In the genomic region with DNA sequence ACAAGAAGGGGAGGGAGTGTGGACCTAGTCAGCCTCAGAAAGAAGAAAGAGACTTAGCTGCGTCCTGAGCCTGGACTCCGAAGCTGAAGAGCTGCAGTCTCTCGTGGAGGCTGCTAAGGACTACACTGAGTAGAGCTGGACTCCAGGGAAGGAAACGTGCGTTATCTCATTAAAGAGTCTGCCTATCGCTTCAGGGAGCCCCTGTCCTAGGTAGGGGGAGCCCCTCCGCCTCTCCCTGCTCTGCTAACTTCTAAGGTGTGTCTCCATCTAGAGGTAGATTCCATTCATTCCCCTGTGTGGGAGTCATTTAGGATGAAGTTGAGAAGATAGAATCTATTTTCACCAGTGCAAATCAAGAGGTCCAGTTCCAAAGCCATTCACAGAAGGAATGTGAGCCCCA, we compare ENCODE assay signal across 11 mouse cellular contexts. TPM values are rescaled to one million over a fixed set of nuclear protein-coding genes. Genes with fewer than 3 reads are reported as not detected.
DNase-seq lines count a peak whose midpoint lies in the region.
"Had no signal": no experiment of that assay in that cellular context is flagged by ENCODE, and none has a peak within 500 bp of the region (broad histone marks: within the 10 kb centered on the region; RNA-seq: fewer than 3 reads in every experiment).

No protein-coding gene starts in this region.

- DNase-seq in kidney, adult 18-20 months, result peak; percentile 38
- DNase-seq in kidney, adult 9 months, result no peak
- DNase-seq in ES-CJ7 (ENCODE audit: low read depth, low spot score) (peak; percentile 88), R1 (ENCODE audit: low read depth, low spot score) (peak; percentile 89)
- peak; percentile 34 for DNase-seq in kidney, postnatal 14 days
- no peak for DNase-seq in right cerebral cortex, postnatal 14 days
- no peak for DNase-seq in Muller cell, postnatal 12 days (ENCODE audit: inconsistent ontology term)
- no peak for DNase-seq in frontal cortex, adult 2 months (ENCODE audit: extremely low spot score in 1 of 2, low spot score in 1 of 2)
- DNase-seq: adrenal gland, adult 8-10 months; cerebellum, adult 18-20 months; gastrocnemius, postnatal 36 days had no signal

RNA-seq across cellular contexts. Expression of gene Trip12, which starts 29.2 kb away (rescaled TPM):
- polyA plus RNA-seq in frontal cortex, adult 2 months (2012; rRNA removed), result 80.3 and 91.5 TPM in 2 replicates

RNA-seq across cellular contexts. Expression of gene Fbxo36, which starts 29.9 kb away (rescaled TPM):
- polyA plus RNA-seq in frontal cortex, adult 2 months (2012; rRNA removed), result 7.4 and 8.4 TPM in 2 replicates

Comparison
In these comparisons a context has a peak if more than half of its experiments do, and no peak if none do; other contexts are left out.
1. DNase-seq: peak in kidney, adult 18-20 months (single experiment), ES-CJ7 (single experiment), R1 (single experiment) and kidney, postnatal 14 days (single experiment); none in kidney, adult 9 months (single experiment), right cerebral cortex, postnatal 14 days (single experiment), Muller cell, postnatal 12 days (single experiment) and frontal cortex, adult 2 months (0 of 2).